Mouse (Mus musculus) T-helper 2 cell (primary cell): ENCODE data around the gene Tbx15.

Experiments
- in situ Hi-C: fragments of 300-600 bp; cut with MboI, MseI; formaldehyde crosslinking; loops from one replicate; pipeline ENCODE4 v1.15.1; 2025; ENCODE audit warnings: high pct_unique_total_duplicates

Gene Tbx15

GRCm38 (mm10) chr3:99240213-99240720 is at the start of gene Tbx15:
Gene Tbx15, plus strand, starts transcription at chr3:99240381.
- in situ Hi-C loops, result loop anchor here (25.0 kb wide), 1 partner anchor 922 kb away; the partner anchor contains the start of genes Gdap2 and Wdr3

DNA sequence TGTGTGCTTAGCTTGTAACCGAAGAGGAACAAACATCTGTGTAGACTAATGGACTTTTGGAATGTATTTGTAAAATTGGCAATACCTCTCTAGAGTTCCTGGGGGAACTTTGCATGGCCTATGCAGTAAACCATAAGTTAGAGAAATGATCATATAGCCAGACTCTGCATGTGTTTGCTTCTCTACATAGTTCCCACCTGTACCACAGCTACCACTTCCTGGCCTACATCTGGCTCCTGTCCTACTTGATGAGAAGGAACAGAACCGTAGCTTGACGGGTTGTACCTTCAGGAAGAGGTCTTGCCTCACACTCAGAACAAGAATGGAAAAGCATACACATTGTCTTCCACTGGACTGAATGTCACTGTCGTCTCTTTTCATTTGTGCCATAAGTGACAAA is 46.6 kb upstream of the Tbx15 start:
- in situ Hi-C loops, result no loop called here

DNA sequence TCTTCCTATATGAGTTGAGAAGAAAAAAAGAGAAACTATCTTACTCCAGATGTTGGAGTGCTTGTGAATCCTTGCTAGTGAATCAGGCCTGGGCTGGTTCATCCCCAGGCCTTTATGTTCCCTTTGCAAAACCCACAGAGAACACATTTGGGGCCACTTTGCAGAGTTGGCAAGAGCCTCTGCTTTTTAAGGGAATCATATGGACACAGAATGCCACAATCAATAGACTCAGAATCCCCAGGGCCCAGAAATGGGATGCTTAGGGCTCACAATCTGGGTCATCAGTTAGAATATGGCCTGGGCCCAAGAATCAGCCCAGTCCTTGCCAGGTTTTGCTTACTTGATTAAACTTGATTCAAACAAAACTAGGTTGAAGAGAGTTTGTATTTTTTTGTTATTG is 36.9 kb upstream of the Tbx15 start:
- in situ Hi-C loops, result no loop called here

DNA sequence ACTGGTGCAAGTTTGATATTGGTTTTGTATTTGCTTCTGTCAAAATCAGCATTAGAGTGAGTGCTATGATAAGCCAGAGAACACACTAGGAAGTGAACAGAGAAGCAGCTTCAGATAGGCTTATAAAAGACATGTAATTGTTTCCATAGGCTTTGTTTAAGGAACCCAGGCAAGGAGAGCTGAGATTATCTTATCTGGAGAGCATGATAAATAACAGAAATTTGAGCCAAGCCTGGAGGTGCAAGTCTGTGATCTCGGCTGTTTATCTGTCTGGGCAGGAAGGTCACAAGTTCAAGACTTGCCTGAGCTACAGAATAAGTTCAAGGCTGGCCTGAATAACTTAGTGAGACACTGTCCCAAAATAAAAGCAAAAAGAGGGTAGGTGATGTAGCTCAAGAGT is 31.8 kb upstream of the Tbx15 start:
- in situ Hi-C loops, result no loop called here

DNA sequence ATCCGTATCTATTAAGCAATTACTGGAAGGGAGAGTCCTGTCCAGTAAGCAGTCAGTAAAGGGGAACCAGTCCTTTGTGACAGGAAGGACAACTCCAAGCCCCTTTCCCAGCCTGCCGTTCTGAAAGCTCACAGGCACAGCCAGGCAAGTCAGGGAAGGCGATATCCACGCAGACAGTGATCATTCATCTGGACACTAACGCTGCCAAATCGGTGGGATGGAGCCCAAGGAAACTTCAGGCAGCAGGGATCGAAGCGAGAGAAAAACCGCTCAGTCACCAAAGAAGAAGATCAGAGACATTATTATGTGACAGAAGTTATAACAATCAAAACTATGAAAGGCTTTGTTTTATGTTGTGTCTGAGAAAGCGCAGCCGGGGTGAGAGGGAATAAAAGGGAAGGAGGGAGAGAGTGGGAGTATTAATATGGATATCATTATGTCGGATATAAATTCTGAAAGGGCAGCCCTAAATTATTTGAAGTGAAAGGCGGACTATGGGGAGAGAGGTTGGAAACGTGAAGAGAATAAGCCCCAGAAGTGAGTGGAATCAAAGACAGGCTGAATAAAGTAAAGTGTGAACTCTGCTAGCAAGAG is 29.0 kb upstream of the Tbx15 start:
- in situ Hi-C loops, result no loop called here

DNA sequence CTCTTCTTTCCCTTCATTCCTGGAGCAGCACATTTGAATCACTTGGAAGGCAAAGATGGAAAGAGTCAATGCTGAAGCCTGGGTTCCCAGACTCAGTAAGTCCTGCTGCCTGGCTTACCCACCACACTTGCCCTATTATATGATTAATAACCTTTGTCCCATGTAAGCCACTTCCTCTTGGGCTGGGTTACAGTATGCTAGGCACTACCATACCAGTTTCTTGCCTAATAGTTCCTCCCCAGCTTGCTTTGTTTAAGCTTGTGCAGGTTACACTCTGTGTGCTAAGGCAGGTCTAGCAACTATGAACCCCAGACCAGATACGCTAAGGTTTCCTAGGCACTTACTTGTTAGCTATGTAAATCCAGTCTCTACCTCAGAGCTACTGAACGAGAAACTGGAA is 12.4 kb upstream of the Tbx15 start:
- in situ Hi-C loops, result loop anchor here (25.0 kb wide), 1 partner anchor 934 kb away; the partner anchor contains the start of genes Gdap2 and Wdr3

- in situ Hi-C loops, result loop anchor here (25.0 kb wide), 1 partner anchor 929 kb away; the partner anchor contains the start of genes Gdap2 and Wdr3
These were observed 6.5 kb upstream of the Tbx15 start for GRCm38 (mm10) chr3:99233393-99234318.

DNA sequence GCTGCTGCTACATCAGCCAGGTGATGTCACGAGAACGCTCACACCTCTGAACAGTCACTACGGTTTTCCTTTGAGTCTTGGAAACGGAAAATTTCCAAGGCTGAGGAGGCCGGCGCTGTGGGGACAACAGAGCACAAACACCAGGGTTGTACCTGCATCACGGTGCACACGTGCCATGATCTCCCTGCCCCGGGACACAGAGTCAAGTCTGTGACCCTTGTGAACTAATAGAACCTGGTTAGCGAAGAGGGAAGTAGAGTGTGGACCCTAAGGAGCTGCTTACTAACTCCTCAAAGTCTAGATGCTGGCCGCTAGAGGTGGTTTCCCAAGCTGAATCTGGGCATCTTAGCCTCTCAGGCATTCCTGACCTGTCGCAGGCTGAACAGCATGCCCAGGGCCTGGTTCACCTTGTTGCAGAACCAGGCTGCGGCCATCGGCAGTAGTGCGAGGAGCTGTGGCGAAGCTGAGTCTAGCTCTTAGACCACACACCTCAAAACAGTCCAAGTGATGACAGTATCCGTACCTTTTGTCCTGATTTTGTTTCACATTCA is 5.8 kb upstream of the Tbx15 start:
- in situ Hi-C loops, result loop anchor here (25.0 kb wide), 1 partner anchor 928 kb away; the partner anchor contains the start of genes Gdap2 and Wdr3

- in situ Hi-C loops, result loop anchor here (25.0 kb wide), 1 partner anchor 927 kb away; the partner anchor contains the start of genes Gdap2 and Wdr3
These were observed 4.9 kb upstream of the Tbx15 start for GRCm38 (mm10) chr3:99235116-99235803.

DNA sequence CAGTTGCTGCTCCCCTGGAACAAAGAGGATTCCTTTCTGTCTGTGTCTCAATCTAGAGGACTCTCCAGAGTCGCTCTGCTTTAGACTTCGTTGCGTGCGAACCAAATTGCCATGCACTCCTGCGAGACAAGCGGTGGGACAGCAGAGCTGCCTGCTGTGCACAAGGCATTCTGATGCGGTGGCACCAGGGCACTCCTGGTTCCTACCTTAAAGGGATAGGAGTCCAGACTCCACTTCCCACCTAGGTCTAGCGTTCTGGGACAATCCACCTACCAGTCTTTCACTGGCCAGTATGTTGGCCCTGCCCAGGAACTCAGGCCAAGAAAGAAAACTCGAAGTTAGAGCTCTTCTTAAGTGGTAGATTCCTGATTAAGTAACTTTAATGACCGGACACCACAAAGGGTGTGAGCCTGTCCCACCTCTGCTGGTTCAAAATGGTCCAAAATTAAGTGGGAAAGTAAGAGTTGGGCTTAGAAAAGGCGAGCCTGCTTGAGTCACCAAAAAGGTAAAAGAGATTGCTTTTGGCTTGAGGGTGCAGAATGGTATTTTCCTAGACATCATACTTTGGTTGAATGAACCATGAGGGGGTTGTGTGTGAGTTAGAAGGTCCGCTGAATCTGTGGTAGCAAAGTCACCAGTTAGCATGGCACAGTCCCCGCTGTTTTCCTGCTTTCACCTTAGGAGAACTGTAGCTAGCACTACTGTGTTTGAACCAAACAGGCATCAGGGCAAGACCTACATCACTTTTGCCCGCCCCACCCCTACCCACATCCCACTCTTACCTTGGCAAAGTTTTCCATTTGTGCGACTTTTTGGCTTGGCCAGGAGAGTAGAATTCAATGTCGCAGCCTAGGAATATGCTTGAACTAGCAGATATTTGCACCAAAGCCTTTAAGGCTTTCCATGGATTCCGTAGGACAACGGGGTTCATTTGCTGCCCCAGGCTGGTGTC is 4.1 kb upstream of the Tbx15 start:
- in situ Hi-C loops, result loop anchor here (25.0 kb wide), 1 partner anchor 926 kb away; the partner anchor contains the start of genes Gdap2 and Wdr3

GRCm38 (mm10) chr3:99238691-99239090 is 1.5 kb upstream of the Tbx15 start:
- in situ Hi-C loops, result loop anchor here (25.0 kb wide), 1 partner anchor 924 kb away; the partner anchor contains the start of genes Gdap2 and Wdr3

- in situ Hi-C loops, result loop anchor here (25.0 kb wide), 1 partner anchor 923 kb away; the partner anchor contains the start of genes Gdap2 and Wdr3
These were observed 708 bp upstream of the Tbx15 start for GRCm38 (mm10) chr3:99239301-99240045.

DNA sequence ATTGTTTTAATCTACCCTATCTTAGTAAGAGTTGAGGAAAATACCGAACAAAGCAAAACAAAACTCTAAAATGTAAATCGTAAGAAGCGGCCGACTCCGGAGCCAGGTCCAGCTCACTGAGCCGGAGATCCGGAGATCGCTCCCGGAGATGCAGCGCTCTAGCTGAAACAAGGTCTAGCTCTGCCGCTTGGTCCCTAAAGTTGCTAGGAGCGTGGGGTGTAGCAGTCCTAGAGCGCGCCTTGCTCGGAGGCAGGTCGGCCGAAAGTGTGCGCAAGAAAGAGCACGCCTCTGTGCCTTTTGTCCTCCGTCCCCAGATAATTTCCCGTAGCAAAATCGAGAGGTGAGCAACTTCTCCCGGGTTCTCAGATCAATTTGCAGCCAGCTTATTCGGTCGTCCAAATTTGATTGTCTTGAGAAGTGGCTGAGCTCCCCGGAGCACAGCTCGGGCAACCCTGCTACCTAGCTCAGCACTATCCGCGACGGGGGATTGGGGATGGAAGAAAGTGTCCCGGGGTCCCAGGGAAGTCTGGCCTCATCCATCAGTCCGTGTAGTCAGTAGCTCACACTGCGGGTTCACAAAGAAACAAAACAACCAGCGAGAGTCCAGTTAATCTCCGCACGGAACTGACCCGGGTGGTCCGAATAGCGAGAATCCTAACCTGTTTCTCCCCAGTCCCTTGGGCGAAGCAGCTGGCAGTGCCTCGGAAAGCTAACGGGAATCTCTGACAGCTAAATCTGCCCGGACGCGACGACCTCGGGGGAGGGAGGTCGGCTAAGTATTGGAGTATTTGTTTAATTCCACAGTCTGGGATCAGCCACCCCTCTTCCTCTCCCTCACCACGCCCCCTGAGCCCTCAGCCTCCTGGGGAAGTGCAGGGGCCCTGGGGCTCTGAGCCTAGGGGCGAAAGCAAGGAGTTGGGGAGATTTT is 894 bp downstream of the Tbx15 start:
- in situ Hi-C loops, result loop anchor here (25.0 kb wide), 1 partner anchor 921 kb away; the partner anchor contains the start of genes Gdap2 and Wdr3

DNA sequence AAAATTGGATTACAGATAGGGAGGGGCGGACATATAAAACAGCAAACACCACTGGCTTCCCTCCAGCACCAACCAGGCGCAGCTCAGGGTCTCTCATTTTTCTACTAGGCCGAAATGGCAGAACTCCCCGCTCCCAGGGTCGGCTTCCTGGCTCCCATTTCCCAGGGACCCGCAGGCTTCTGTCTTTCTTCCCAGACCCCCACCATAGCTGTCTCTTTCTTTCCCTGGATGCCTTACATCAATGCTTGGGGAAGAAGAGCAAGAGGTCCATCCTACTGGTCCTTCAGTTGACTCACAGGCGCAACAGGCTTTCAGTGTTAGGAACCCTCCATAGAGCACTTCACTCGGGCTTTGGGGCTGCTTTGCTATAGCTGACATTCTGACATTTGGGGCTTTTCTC is 2.3 kb downstream of the Tbx15 start:
- in situ Hi-C loops, result loop anchor here (25.0 kb wide), 1 partner anchor 920 kb away; the partner anchor contains the start of genes Gdap2 and Wdr3

- in situ Hi-C loops, result loop anchor here (25.0 kb wide), 1 partner anchor 917 kb away; the partner anchor contains the start of genes Gdap2 and Wdr3
These were observed 5.2 kb downstream of the Tbx15 start for GRCm38 (mm10) chr3:99245341-99245740.

- in situ Hi-C loops, result loop anchor here (25.0 kb wide), 1 partner anchor 916 kb away; the partner anchor contains the start of genes Gdap2 and Wdr3
These were observed 6.4 kb downstream of the Tbx15 start for GRCm38 (mm10) chr3:99246629-99247028.

GRCm38 (mm10) chr3:99247586-99247985 is 7.4 kb downstream of the Tbx15 start:
- in situ Hi-C loops, result loop anchor here (25.0 kb wide), 1 partner anchor 915 kb away; the partner anchor contains the start of genes Gdap2 and Wdr3
